19 mouse cellular contexts compared by ENCODE assay signal in genomic region chrX:122935358-122935757, GRCm38 (mm10).
"Had no signal": no experiment of that assay in that cellular context is flagged by ENCODE, and none has a peak within 500 bp of the region (broad histone marks: within the 10 kb centered on the region; RNA-seq: fewer than 3 reads in every experiment).

No protein-coding gene starts in this region.

- H3K27ac ChIP-seq: kidney, embryonic 15.5 days; limb, embryonic 12.5 days; limb, embryonic 15.5 days; liver, embryonic 14.5 days had no signal

- DNase-seq: kidney, adult 2 months; kidney, postnatal 10 days; kidney, postnatal 36 days; layer of hippocampus, adult 9-11 months; left cerebral cortex, postnatal 4 days; liver, postnatal 0 days; lung, embryonic 14.5 days; thymus, adult 18-20 months; thymus, postnatal 36 days had no signal

- ATAC-seq: intestine, postnatal 0 days; liver, postnatal 0 days; lung, postnatal 0 days; midbrain, embryonic 16.5 days had no signal

- H3K9ac ChIP-seq: kidney, embryonic 15.5 days; limb, embryonic 12.5 days; limb, embryonic 15.5 days; liver, embryonic 14.5 days; liver, postnatal 0 days; lung, embryonic 14.5 days had no signal

- H3K4me3 ChIP-seq: kidney, embryonic 15.5 days; limb, embryonic 12.5 days; limb, embryonic 15.5 days; megakaryocyte, embryonic 14.5 days had no signal

- H3K27me3 ChIP-seq: kidney, embryonic 15.5 days; limb, embryonic 12.5 days; limb, embryonic 15.5 days; megakaryocyte, embryonic 14.5 days had no signal

- H3K4me1 ChIP-seq: kidney, embryonic 15.5 days; limb, embryonic 12.5 days; limb, embryonic 15.5 days; megakaryocyte, embryonic 14.5 days had no signal

- H3K36me3 ChIP-seq: kidney, embryonic 15.5 days; limb, embryonic 12.5 days; limb, embryonic 15.5 days had no signal

- H3K4me2 ChIP-seq: kidney, embryonic 15.5 days; limb, embryonic 12.5 days; limb, embryonic 15.5 days; liver, embryonic 11.5 days; lung, embryonic 14.5 days; midbrain, embryonic 11.5 days had no signal

- H3K9me3 ChIP-seq: kidney, embryonic 15.5 days; limb, embryonic 12.5 days; limb, embryonic 15.5 days; megakaryocyte, embryonic 14.5 days had no signal
